Mouse (Mus musculus): ENCODE results near the gene Prdm8. TPM values are rescaled to one million over a fixed set of nuclear protein-coding genes. Genes with fewer than 3 reads are reported as not detected.

The Prdm8 gene
- under 1 TPM; 0.18 to 0.29 TPM for total RNA-seq (2021)
- polyA plus RNA-seq (2012; rRNA removed) = 0.09 and 0.10 TPM in 2 replicates
- long read RNA-seq, partial matches to known transcripts = 0 of 1 reads
- long read RNA-seq, other reads (novel, unspliced or antisense) = 1 of 1 reads

- Histone ChIP-seq H3K27ac (no peak within 1 kb of the TSS), H3K36me3 (ENCODE audit: control insufficient read depth, insufficient read depth, low read length) (no peaks in the 10 kb centered on the region), H3K79me2 (replicated peaks; ENCODE audit: control insufficient read depth, insufficient read depth, low read length) (no peaks in the 10 kb centered on the region), H3K27me3 (ENCODE audit: control insufficient read depth, insufficient read depth, low read length) (peaks cover 16% of the 10 kb centered on the region), H3K4me3 (peak within 1 kb of the TSS; percentile 55), H3K4me1 (ENCODE audit: control insufficient read depth, insufficient read depth, low read length) (no peaks in the 10 kb centered on the region; the same call in 1 of the 2 replicates), H3K9ac (ENCODE audit: low read depth, low read length) (peak within 1 kb of the TSS; percentile 30)
- DNase-seq = peak; percentile 83 to 84
- under 1% methylated on average over 51 of the region's 51 CpGs for WGBS
- intact Hi-C loops (cut with DNase I) = loop anchor here (5.0 kb wide), 1 partner anchor 135 kb away; the partner anchor contains the start of gene Antxr2
- TF ChIP-seq EP300 (IDR thresholded peaks at IDR 0.05; ENCODE audit: insufficient read depth, low read depth, low read length) (no peak), CTCF (IDR thresholded peaks at IDR 0.05) (peak; percentile 87)
These were observed at the start of gene Prdm8 for GRCm38 (mm10) chr5:98167180-98167824. Gene Prdm8 (plus strand): TSS chr5:98167198.

GRCm38 (mm10) chr5:98127074-98127473 is 39.9 kb upstream of the Prdm8 start:
- H3K27ac ChIP-seq = no peak overlapping the region
- no peaks in the 10 kb centered on the region for H3K27me3 ChIP-seq (ENCODE audit: control insufficient read depth, insufficient read depth, low read length)
- DNase-seq = no peak
- H3K79me2 ChIP-seq (replicated peaks; ENCODE audit: control insufficient read depth, insufficient read depth, low read length) = no peaks in the 10 kb centered on the region
- H3K9ac ChIP-seq (ENCODE audit: low read depth, low read length) = no peak overlapping the region
- intact Hi-C loops (cut with DNase I) = no loop called here
- no peaks in the 10 kb centered on the region for H3K4me1 ChIP-seq (ENCODE audit: control insufficient read depth, insufficient read depth, low read length)
- no peak overlapping the region for H3K4me3 ChIP-seq
- no peaks in the 10 kb centered on the region for H3K36me3 ChIP-seq (ENCODE audit: control insufficient read depth, insufficient read depth, low read length)
- 73% methylated on average over 3 of the region's 3 CpGs for WGBS
- TF ChIP-seq EP300 (IDR thresholded peaks at IDR 0.05; ENCODE audit: insufficient read depth, low read depth, low read length) = no peak

GRCm38 (mm10) chr5:98138545-98139296 is 28.3 kb upstream of the Prdm8 start:
- H3K27ac ChIP-seq = no peak overlapping the region
- H3K9ac ChIP-seq (ENCODE audit: low read depth, low read length) = no peak overlapping the region
- intact Hi-C loops (cut with DNase I) = no loop called here
- 82% methylated on average over 14 of the region's 14 CpGs for WGBS
- no peaks in the 10 kb centered on the region for H3K79me2 ChIP-seq (replicated peaks; ENCODE audit: control insufficient read depth, insufficient read depth, low read length)
- TF ChIP-seq EP300 (IDR thresholded peaks at IDR 0.05; ENCODE audit: insufficient read depth, low read depth, low read length) (no peak), CTCF (IDR thresholded peaks at IDR 0.05) (no peak), POLR2A (IDR thresholded peaks at IDR 0.05; ENCODE audit: insufficient read depth, low read depth, low read length) (no peak)
- no peaks in the 10 kb centered on the region for H3K4me1 ChIP-seq (ENCODE audit: control insufficient read depth, insufficient read depth, low read length)
- H3K36me3 ChIP-seq (ENCODE audit: control insufficient read depth, insufficient read depth, low read length) = no peaks in the 10 kb centered on the region
- no peak overlapping the region for H3K4me3 ChIP-seq
- DNase-seq = no peak
- no peaks in the 10 kb centered on the region for H3K27me3 ChIP-seq (ENCODE audit: control insufficient read depth, insufficient read depth, low read length)

GRCm38 (mm10) chr5:98139297-98139660 is 27.7 kb upstream of the Prdm8 start:
- Histone ChIP-seq H3K36me3 (ENCODE audit: control insufficient read depth, insufficient read depth, low read length) (no peaks in the 10 kb centered on the region), H3K79me2 (replicated peaks; ENCODE audit: control insufficient read depth, insufficient read depth, low read length) (no peaks in the 10 kb centered on the region), H3K4me3 (no peak overlapping the region), H3K27me3 (ENCODE audit: control insufficient read depth, insufficient read depth, low read length) (no peaks in the 10 kb centered on the region), H3K27ac (no peak overlapping the region), H3K4me1 (ENCODE audit: control insufficient read depth, insufficient read depth, low read length) (no peaks in the 10 kb centered on the region), H3K9ac (ENCODE audit: low read depth, low read length) (no peak overlapping the region)
- 87% methylated on average over 3 of the region's 3 CpGs for WGBS
- no peak for DNase-seq
- intact Hi-C loops (cut with DNase I) = no loop called here
- no peak for TF ChIP-seq CTCF (IDR thresholded peaks at IDR 0.05)
- TF ChIP-seq EP300 (IDR thresholded peaks at IDR 0.05; ENCODE audit: insufficient read depth, low read depth, low read length) = no peak
- no peak for TF ChIP-seq POLR2A (IDR thresholded peaks at IDR 0.05; ENCODE audit: insufficient read depth, low read depth, low read length)

GRCm38 (mm10) chr5:98146895-98147294 is 20.1 kb upstream of the Prdm8 start:
- Histone ChIP-seq H3K4me1 (ENCODE audit: control insufficient read depth, insufficient read depth, low read length) (no peaks in the 10 kb centered on the region), H3K36me3 (ENCODE audit: control insufficient read depth, insufficient read depth, low read length) (no peaks in the 10 kb centered on the region), H3K27me3 (ENCODE audit: control insufficient read depth, insufficient read depth, low read length) (no peaks in the 10 kb centered on the region), H3K27ac (no peak overlapping the region), H3K9ac (ENCODE audit: low read depth, low read length) (no peak overlapping the region), H3K4me3 (no peak overlapping the region), H3K79me2 (replicated peaks; ENCODE audit: control insufficient read depth, insufficient read depth, low read length) (no peaks in the 10 kb centered on the region)
- intact Hi-C loops (cut with DNase I) = no loop called here
- no peak for TF ChIP-seq POLR2A (IDR thresholded peaks at IDR 0.05; ENCODE audit: insufficient read depth, low read depth, low read length)
- no peak for TF ChIP-seq CTCF (IDR thresholded peaks at IDR 0.05)
- TF ChIP-seq EP300 (IDR thresholded peaks at IDR 0.05; ENCODE audit: insufficient read depth, low read depth, low read length) = no peak
- WGBS = 42% methylated on average over 3 of the region's 3 CpGs
- DNase-seq = no peak

- Histone ChIP-seq H3K36me3 (ENCODE audit: control insufficient read depth, insufficient read depth, low read length) (no peaks in the 10 kb centered on the region), H3K4me3 (no peak overlapping the region), H3K4me1 (ENCODE audit: control insufficient read depth, insufficient read depth, low read length) (no peaks in the 10 kb centered on the region; the same call in 1 of the 2 replicates), H3K27ac (no peak overlapping the region), H3K9ac (ENCODE audit: low read depth, low read length) (no peak overlapping the region), H3K79me2 (replicated peaks; ENCODE audit: control insufficient read depth, insufficient read depth, low read length) (no peaks in the 10 kb centered on the region), H3K27me3 (ENCODE audit: control insufficient read depth, insufficient read depth, low read length) (peaks cover 16% of the 10 kb centered on the region)
- DNase-seq = no peak
- WGBS = 18% methylated on average over 15 of the region's 15 CpGs
- intact Hi-C loops (cut with DNase I) = loop anchor here (5.0 kb wide), 1 partner anchor 134 kb away; the partner anchor contains the start of gene Antxr2
- TF ChIP-seq POLR2A (IDR thresholded peaks at IDR 0.05; ENCODE audit: insufficient read depth, low read depth, low read length) (no peak), CTCF (IDR thresholded peaks at IDR 0.05) (no peak), EP300 (IDR thresholded peaks at IDR 0.05; ENCODE audit: insufficient read depth, low read depth, low read length) (no peak)
These were observed 882 bp upstream of the Prdm8 start for GRCm38 (mm10) chr5:98166116-98166515.

Data from heart, adult 2 months (tissue).